Mouse (Mus musculus): Measurements from ENCODE around the gene Arfgap3. TPM values are rescaled to one million over a fixed set of nuclear protein-coding genes. Genes with fewer than 3 reads are reported as not detected.

The Arfgap3 gene
- polyA plus RNA-seq, 1 experiment from 2014 or later, result 43.3 TPM

DNA sequence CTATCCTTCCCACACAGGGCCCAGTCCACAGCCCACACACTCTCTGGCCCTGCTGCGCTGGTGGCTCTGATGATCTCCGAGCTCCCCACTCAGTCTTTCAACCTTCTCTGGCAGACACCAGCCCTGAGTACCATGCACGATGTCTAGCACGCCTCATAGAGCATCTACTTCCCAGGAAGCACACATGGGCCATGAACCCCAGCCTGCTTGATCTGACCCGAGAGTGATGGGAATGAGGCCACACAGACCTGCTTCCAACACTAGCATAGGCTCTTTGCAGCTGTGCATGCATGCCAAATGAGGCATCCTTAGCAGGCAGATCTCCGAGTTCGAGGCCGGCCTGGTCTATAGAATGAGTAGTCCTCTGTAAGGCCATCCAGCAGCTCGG lies 45.2 kb downstream of the Arfgap3 start:
- no peak for ATAC-seq (ENCODE audit: insufficient number of reproducible peaks, insufficient read depth, low FRiP score, low TSS enrichment)
- H3K27me3 ChIP-seq, result no peaks in the 10 kb centered on the region
- peaks cover 41% of the 10 kb centered on the region for H3K36me3 ChIP-seq
- H3K9me3 ChIP-seq, result no peaks in the 10 kb centered on the region
- no peak overlapping the region for H3K9ac ChIP-seq
- no peak overlapping the region for H3K4me2 ChIP-seq (replicated peaks)
- no peak overlapping the region for H3K4me3 ChIP-seq
- H3K4me1 ChIP-seq, result no peaks in the 10 kb centered on the region
- no peak overlapping the region for H3K27ac ChIP-seq
- WGBS, result 86% methylated on average over 9 of the region's 9 CpGs

DNA sequence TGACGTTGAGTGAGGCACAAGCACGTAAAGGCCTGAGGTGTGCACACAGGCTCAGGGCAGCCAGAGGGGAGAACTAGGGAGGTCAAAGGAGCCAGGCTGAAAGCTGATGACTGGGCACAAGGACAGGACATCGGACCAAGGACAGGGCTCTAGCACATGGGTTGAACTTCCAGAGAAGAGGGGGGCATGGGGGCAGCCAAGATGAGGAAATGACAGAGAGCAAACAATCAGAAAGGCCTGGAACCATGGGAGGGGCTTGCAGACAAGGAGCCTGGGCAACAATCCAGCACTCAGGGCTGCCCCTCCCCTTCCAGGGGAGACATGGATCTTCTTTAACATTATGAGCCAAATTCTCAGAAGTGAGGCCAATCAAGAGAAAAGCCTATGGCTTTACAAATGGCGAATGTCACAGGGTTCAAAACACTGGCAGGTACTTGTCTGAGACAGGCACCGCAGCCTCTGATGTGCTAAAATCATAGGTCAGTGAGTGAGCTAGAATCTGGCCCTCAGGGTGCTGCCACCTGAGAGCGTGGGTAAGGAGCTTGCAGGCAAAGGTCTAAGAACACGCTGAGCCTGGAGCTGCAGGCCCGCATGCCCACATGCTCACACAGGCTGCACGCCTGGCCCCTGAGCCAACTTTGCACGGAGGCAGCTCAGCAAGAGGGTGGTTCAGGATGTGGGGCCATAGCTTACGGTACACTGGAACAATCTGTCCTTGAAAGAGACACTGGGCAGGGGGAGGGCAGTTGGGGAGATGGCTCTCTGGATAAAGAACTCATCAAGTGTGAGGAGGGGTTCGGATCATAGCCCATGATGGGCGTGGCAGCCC lies 46.2 kb downstream of the Arfgap3 start:
- Histone ChIP-seq H3K27ac (no peak overlapping the region), H3K4me1 (no peaks in the 10 kb centered on the region), H3K9ac (no peak overlapping the region), H3K4me2 (replicated peaks) (no peak overlapping the region), H3K4me3 (no peak overlapping the region), H3K36me3 (peaks cover 40% of the 10 kb centered on the region), H3K9me3 (no peaks in the 10 kb centered on the region), H3K27me3 (no peaks in the 10 kb centered on the region)
- no peak for ATAC-seq (ENCODE audit: insufficient number of reproducible peaks, insufficient read depth, low FRiP score, low TSS enrichment)
- 81% methylated on average over 13 of the region's 13 CpGs for WGBS

DNA sequence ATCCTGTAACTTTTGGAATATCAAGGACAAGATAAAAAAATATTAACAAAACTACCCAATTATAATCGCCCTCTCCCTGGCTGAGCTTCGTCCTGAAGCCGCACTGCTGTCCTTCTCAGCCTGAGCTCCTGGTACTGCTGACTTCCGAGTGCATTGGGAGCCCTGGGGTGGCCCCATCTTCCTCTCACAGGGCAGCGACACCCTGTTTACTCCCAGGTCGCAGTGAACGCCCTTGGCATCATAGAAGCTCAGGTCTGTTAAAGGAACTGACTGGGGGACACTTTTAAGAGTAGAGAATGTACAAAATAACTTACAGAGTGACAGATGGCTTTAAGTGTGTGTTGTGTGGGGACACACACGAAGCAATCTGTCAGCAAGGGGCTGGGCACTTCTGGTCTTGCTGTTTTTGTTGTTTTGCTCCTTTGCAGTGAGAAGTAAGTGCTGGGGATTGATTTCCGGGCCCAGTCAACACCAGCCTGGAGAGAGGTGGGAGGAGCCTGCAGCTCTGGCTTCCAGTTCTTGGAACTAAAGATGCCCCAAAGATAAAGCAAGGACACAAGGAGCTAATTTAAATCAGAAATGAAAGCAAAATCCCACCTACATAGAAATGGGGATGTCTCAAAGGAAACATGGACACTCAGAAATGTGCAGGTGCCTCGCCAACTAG lies 50.0 kb downstream of the Arfgap3 start:
- Histone ChIP-seq H3K9ac (no peak overlapping the region), H3K9me3 (no peaks in the 10 kb centered on the region)

DNA sequence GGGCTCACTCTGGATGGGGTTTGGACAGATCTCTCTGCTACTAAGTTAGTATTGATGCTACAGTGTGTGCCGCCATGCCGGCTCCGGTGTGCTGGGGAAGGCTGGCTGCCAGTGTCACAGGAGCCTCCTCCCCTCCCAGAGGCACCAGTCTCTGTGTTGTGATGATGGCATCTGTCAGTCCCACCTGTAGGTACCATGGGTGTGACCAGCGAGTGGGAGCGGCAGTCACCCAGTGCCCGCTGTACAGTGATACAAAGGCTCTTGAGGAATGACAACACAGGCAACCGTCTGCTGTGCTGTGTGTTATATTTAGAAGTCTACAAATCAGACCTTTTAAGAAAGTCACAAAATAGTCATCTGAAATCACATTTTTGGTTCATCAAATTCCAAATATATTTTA lies 50.6 kb downstream of the Arfgap3 start:
- Histone ChIP-seq H3K4me1 (peaks cover 11% of the 10 kb centered on the region), H3K4me2 (replicated peaks) (no peak overlapping the region), H3K27ac (no peak overlapping the region), H3K36me3 (peaks cover 16% of the 10 kb centered on the region; the same call in 1 of the 2 replicates), H3K9ac (no peak overlapping the region), H3K27me3 (no peaks in the 10 kb centered on the region), H3K9me3 (no peaks in the 10 kb centered on the region), H3K4me3 (no peak overlapping the region)
- WGBS, result 85% methylated on average over 7 of the region's 7 CpGs
- no peak for ATAC-seq (ENCODE audit: insufficient number of reproducible peaks, insufficient read depth, low FRiP score, low TSS enrichment)

More for the DNA sequence above, 50.0 kb downstream of the Arfgap3 start:
- no peak for ATAC-seq (ENCODE audit: insufficient number of reproducible peaks, insufficient read depth, low FRiP score, low TSS enrichment)
- no peak overlapping the region for H3K4me3 ChIP-seq
- WGBS, result 58% methylated on average over 10 of the region's 10 CpGs
- H3K4me1 ChIP-seq, result peaks cover 11% of the 10 kb centered on the region
- H3K4me2 ChIP-seq (replicated peaks), result no peak overlapping the region
- no peaks in the 10 kb centered on the region for H3K27me3 ChIP-seq
- peaks cover 16% of the 10 kb centered on the region; the same call in 1 of the 2 replicates for H3K36me3 ChIP-seq
- no peak overlapping the region for H3K27ac ChIP-seq

DNA sequence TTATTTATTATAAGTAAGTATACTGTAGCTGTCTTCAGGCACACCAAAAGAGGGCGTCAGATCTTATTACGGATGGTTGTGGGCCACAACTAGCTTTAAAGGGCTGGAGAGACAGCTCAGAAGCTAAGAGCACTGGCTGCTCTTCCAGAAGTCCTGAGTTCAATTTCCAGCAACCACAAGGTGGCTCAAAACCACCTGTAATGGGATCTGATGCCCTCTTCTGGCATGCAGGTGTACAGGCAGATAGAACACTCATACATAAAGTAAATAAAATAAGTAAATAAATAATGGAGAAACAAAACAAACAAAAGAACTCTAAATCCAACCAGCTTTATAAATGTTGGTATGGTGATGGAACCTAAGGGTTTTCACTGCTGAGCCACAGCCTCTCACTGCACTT lies 51.2 kb downstream of the Arfgap3 start:
- Histone ChIP-seq H3K9me3 (no peaks in the 10 kb centered on the region), H3K4me2 (replicated peaks) (no peak overlapping the region), H3K36me3 (peaks cover 16% of the 10 kb centered on the region; the same call in 1 of the 2 replicates), H3K27ac (no peak overlapping the region), H3K27me3 (no peaks in the 10 kb centered on the region), H3K4me1 (peaks cover 11% of the 10 kb centered on the region), H3K9ac (no peak overlapping the region), H3K4me3 (no peak overlapping the region)
- 90% methylated on average over 2 of the region's 2 CpGs for WGBS
- ATAC-seq (ENCODE audit: insufficient number of reproducible peaks, insufficient read depth, low FRiP score, low TSS enrichment), result no peak

DNA sequence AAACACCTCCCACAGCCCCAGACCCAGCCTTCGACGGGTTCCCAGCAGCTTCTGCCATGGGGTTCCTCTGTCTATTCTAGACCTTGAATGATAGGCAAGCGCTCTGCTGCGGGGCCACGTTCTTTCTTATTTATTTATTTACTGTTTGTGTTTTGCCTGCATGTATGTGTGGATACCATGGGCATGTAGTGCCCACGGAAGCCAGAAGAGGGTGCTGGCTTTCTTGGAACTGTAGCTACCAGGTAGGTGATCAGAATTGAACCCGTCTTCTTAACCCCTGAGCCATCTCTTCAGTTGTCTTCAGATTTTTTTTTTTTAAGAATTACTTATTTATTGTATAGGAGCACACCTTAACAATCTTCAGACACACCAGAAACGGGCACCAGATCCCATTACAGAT lies 51.7 kb downstream of the Arfgap3 start:
- no peak for ATAC-seq (ENCODE audit: insufficient number of reproducible peaks, insufficient read depth, low FRiP score, low TSS enrichment)
- no peak overlapping the region for H3K4me3 ChIP-seq
- no peak overlapping the region for H3K4me2 ChIP-seq (replicated peaks)
- H3K36me3 ChIP-seq, result peaks cover 16% of the 10 kb centered on the region; the same call in 1 of the 2 replicates
- H3K27me3 ChIP-seq, result no peaks in the 10 kb centered on the region
- H3K4me1 ChIP-seq, result peaks cover 11% of the 10 kb centered on the region
- 81% methylated on average over 8 of the region's 8 CpGs for WGBS
- H3K9ac ChIP-seq, result no peak overlapping the region
- H3K9me3 ChIP-seq, result no peaks in the 10 kb centered on the region
- no peak overlapping the region for H3K27ac ChIP-seq

DNA sequence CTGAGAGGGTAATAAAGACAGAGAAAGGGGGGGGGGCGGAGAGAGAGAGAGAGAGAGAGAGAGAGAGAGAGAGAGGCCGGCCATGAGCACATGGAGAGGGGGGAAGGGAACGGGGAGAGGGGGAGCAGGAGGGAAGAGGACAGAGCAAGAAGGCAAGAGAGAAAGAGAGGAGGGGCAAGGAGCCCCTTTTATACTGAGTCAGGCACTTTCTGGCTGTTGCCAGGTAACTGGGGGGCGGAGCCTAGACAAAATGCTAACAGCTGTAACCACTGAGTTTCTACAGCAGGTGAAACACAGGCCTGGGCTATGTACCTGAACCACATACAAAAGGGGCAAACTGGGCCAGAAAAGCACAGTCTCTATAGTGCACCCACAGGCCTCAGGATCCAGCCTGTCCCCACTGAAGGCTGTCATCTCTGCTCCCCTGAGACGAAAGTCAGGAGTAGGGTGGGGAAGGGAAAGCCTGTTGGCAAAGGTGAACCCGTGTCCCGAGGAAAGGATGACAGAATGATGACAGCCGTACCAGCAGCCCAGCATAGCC lies 53.2 kb downstream of the Arfgap3 start:
- Histone ChIP-seq H3K9ac (no peak overlapping the region), H3K27me3 (no peaks in the 10 kb centered on the region), H3K36me3 (0 out of 2 replicates have a peak, but pooled peaks cover 7% of the 10 kb centered on the region), H3K4me2 (replicated peaks) (no peak overlapping the region), H3K4me1 (peaks cover 13% of the 10 kb centered on the region), H3K27ac (no peak overlapping the region), H3K4me3 (no peak overlapping the region), H3K9me3 (no peaks in the 10 kb centered on the region)
- 62% methylated on average over 7 of the region's 8 CpGs for WGBS
- 0 out of 2 replicates have a peak, but pooled peaks have one; percentile 62 for ATAC-seq (ENCODE audit: insufficient number of reproducible peaks, insufficient read depth, low FRiP score, low TSS enrichment)

DNA sequence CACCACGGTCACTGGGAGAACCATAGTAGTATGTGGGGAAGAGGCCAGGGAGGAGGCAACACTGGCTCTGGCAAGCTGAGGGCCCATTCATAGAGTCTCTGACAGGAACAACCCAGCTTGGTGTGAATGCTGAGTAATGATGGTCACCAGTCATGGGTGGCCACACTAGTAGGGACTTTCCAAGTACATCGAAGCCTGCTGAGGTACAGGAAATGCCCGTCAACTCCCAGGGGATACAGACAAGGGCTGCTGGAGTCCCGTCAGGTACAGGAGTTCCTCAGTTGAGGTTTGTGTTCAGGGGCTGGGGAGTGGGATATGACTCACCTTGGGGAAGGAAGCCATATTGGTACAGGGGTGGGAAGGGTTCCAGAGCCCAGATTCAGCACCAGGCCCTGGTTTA lies 54.0 kb downstream of the Arfgap3 start:
- Histone ChIP-seq H3K4me2 (replicated peaks) (no peak overlapping the region), H3K9me3 (no peaks in the 10 kb centered on the region), H3K27me3 (no peaks in the 10 kb centered on the region), H3K27ac (no peak overlapping the region), H3K36me3 (0 out of 2 replicates have a peak, but pooled peaks cover 7% of the 10 kb centered on the region), H3K4me3 (no peak overlapping the region), H3K4me1 (peaks cover 13% of the 10 kb centered on the region), H3K9ac (no peak overlapping the region)
- WGBS, result 87% methylated on average over 4 of the region's 4 CpGs
- no peak for ATAC-seq (ENCODE audit: insufficient number of reproducible peaks, insufficient read depth, low FRiP score, low TSS enrichment)

DNA sequence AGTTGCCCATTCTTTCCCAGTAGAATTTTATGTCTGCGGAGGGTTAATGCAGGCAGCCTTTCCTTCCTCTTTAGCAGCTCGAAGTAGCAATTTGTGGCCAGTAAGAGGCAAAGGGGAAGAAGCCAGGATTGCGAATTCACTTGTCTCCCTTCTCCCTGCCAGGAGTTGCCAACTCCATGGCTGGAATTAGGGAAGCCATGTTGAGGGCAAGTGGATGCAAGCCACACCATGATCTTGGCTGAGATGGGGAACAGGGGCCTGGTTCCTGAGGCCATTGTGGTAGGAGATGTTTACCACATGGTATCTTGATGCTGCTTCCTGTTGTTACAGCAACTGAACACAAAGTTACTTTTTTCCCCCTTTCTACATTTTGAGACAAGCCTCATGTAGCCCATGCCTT lies 55.1 kb downstream of the Arfgap3 start:
- H3K27me3 ChIP-seq, result no peaks in the 10 kb centered on the region
- WGBS, result 74% methylated on average over 3 of the region's 3 CpGs
- H3K27ac ChIP-seq, result no peak overlapping the region

DNA sequence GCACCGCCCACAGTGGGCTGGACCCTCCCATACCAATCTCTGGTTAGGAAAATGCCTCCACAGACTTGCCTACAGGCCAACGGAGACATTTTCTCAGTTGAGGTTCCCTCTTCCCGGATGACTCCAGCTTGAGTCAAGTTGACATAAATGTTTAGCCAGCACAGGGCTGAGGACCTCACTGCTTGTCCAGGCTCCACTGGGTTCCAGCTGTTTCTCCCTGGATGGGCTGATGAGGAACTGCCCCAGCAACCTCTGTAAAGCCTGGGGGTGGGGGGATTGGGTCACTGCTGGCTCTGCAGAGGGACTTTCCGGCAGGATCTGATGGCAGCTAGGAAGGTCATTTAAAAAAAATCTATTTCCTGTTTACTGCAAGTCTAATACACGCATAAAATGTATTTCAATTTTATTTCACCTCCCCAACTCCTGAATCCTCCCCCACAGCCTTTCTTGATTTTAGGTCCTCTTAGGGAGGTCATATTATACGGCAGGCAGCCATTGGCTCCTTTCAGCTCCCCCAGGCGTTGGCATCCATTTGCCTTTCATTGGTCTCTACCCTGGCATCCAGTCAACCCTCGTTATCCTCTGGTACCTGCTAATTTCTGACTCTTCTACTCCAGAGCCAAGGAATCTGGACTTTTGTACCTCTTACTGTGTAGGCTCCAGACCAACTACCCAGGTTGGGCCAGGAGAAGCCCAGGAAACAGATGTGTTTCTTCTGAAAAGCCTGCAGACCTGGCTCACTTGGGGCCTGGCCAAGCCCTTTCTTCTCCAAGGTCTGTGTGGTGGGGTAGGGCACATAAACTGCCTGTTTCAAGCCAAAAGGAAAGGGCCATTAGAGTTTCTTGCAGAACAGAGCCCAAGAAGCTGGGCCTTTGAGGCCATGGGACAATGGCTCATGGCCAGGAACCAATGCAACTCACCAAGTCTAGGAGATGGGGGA lies 56.1 kb downstream of the Arfgap3 start:
- H3K4me3 ChIP-seq, result no peak overlapping the region
- 91% methylated on average over 8 of the region's 8 CpGs for WGBS
- H3K4me2 ChIP-seq (replicated peaks), result no peak overlapping the region
- ATAC-seq (ENCODE audit: insufficient number of reproducible peaks, insufficient read depth, low FRiP score, low TSS enrichment), result no peak
- H3K4me1 ChIP-seq, result peaks cover 13% of the 10 kb centered on the region
- 0 out of 2 replicates have a peak, but pooled peaks cover 3% of the 10 kb centered on the region for H3K36me3 ChIP-seq
- H3K9me3 ChIP-seq, result no peaks in the 10 kb centered on the region
- H3K27me3 ChIP-seq, result no peaks in the 10 kb centered on the region
- no peak overlapping the region for H3K9ac ChIP-seq
- no peak overlapping the region for H3K27ac ChIP-seq

More for the DNA sequence above, 55.1 kb downstream of the Arfgap3 start:
- Histone ChIP-seq H3K9me3 (no peaks in the 10 kb centered on the region), H3K4me2 (replicated peaks) (no peak overlapping the region), H3K36me3 (0 out of 2 replicates have a peak, but pooled peaks cover 5% of the 10 kb centered on the region), H3K4me3 (no peak overlapping the region), H3K4me1 (peaks cover 13% of the 10 kb centered on the region), H3K9ac (no peak overlapping the region)
- no peak for ATAC-seq (ENCODE audit: insufficient number of reproducible peaks, insufficient read depth, low FRiP score, low TSS enrichment)

DNA sequence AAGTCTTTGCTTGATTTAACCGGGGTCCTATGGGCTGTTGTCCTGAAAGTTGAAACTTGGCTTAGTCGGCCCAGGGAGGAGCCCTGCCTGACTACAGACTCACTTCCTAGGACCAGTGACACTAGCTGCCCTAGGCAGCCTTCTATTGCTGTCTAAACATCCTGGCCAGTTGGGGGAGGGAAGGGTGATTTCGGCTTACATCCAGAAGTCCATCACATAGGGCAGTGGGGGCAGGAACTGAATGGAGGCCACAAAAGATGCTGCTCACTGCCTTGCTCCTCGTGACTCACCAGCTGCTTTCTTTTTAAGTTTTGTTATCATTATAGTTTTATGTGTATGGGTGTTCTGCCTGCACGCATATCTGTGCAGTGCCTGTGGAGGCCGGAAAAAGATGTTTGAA lies 56.9 kb downstream of the Arfgap3 start:
- Histone ChIP-seq H3K4me2 (replicated peaks) (no peak overlapping the region), H3K36me3 (0 out of 2 replicates have a peak, but pooled peaks cover under 1% of the 10 kb centered on the region), H3K9me3 (no peaks in the 10 kb centered on the region), H3K9ac (no peak overlapping the region), H3K4me1 (peaks cover 13% of the 10 kb centered on the region), H3K27ac (no peak overlapping the region), H3K4me3 (no peak overlapping the region), H3K27me3 (no peaks in the 10 kb centered on the region)
- WGBS, result 60% methylated on average over 6 of the region's 6 CpGs
- ATAC-seq (ENCODE audit: insufficient number of reproducible peaks, insufficient read depth, low FRiP score, low TSS enrichment), result no peak
